ENCODE assay signal across 20 mouse cellular contexts in genomic region chr2:52321866-52322265, GRCm38 (mm10). TPM values are rescaled to one million over a fixed set of nuclear protein-coding genes. Genes with fewer than 3 reads are reported as not detected.
A peak's percentile ranks its signal among the peaks of the same experiment; 100 is the strongest.
DNase-seq lines count a peak whose midpoint lies in the region; ATAC-seq and TF ChIP-seq lines count a peak whose summit lies in the region.
"Had no signal": no experiment of that assay in that cellular context is flagged by ENCODE, and none has a peak within 500 bp of the region (broad histone marks: within the 10 kb centered on the region; RNA-seq: fewer than 3 reads in every experiment).

No protein-coding gene starts in this region.

- WGBS in heart, adult 2 months = 51% methylated on average over 3 of the region's 3 CpGs
- WGBS in limb, embryonic 13.5 days = 55% methylated on average over 3 of the region's 3 CpGs
- WGBS in limb, embryonic 10.5 days = 97% methylated on average over 3 of the region's 3 CpGs
- 55% methylated on average over 3 of the region's 3 CpGs for WGBS in limb, embryonic 14.5 days
- 89% methylated on average over 3 of the region's 3 CpGs for WGBS in midbrain, embryonic 15.5 days

- H3K27ac ChIP-seq in heart, adult 2 months = peak overlapping the region; percentile 26; the same call in 1 of the 2 replicates
- H3K27ac ChIP-seq in limb, embryonic 13.5 days = no peak overlapping the region
- H3K27ac ChIP-seq in limb, embryonic 10.5 days = no peak overlapping the region
- H3K27ac ChIP-seq in limb, embryonic 14.5 days (replicated peaks; ENCODE audit: low read depth, low read length) = no peak overlapping the region
- H3K27ac ChIP-seq in midbrain, embryonic 15.5 days = no peak overlapping the region
- H3K27ac ChIP-seq: embryonic facial prominence, embryonic 15.5 days; hindbrain, embryonic 12.5 days had no signal

- H3K9me3 ChIP-seq in limb, embryonic 13.5 days = no peaks in the 10 kb centered on the region
- no peaks in the 10 kb centered on the region for H3K9me3 ChIP-seq in limb, embryonic 10.5 days (replicated peaks)
- H3K9me3 ChIP-seq in limb, embryonic 14.5 days (ENCODE audit: control insufficient read depth, low read length) = no peaks in the 10 kb centered on the region
- no peaks in the 10 kb centered on the region for H3K9me3 ChIP-seq in midbrain, embryonic 15.5 days
- H3K9me3 ChIP-seq: embryonic facial prominence, embryonic 15.5 days; G1E; hindbrain, embryonic 12.5 days had no signal

- no peak overlapping the region for H3K4me3 ChIP-seq in heart, adult 2 months
- H3K4me3 ChIP-seq in limb, embryonic 13.5 days = no peak overlapping the region
- no peak overlapping the region for H3K4me3 ChIP-seq in limb, embryonic 10.5 days
- no peak overlapping the region for H3K4me3 ChIP-seq in limb, embryonic 14.5 days (replicated peaks; ENCODE audit: low read length)
- H3K4me3 ChIP-seq in midbrain, embryonic 15.5 days = no peak overlapping the region
- H3K4me3 ChIP-seq: embryonic facial prominence, embryonic 15.5 days; hindbrain, embryonic 12.5 days had no signal

- no peaks in the 10 kb centered on the region for H3K79me2 ChIP-seq in heart, adult 2 months (replicated peaks; ENCODE audit: control insufficient read depth, insufficient read depth, low read length)

- H3K4me2 ChIP-seq in limb, embryonic 13.5 days (replicated peaks) = no peak overlapping the region
- no peak overlapping the region for H3K4me2 ChIP-seq in limb, embryonic 14.5 days (replicated peaks; ENCODE audit: low read depth, low read length, severe bottlenecking)
- no peak overlapping the region for H3K4me2 ChIP-seq in midbrain, embryonic 15.5 days
- H3K4me2 ChIP-seq: embryonic facial prominence, embryonic 15.5 days; heart, embryonic 11.5 days; hindbrain, embryonic 12.5 days had no signal

- no peak for DNase-seq in heart, adult 2 months
- DNase-seq in heart, postnatal 25 days (ENCODE audit: low spot score) = no peak
- no peak for DNase-seq in limb, embryonic 10.5 days (ENCODE audit: low spot score)
- DNase-seq in limb, embryonic 14.5 days (ENCODE audit: low spot score) = peak; percentile 38
- DNase-seq in ovary, adult 18-20 months (ENCODE audit: low spot score) = no peak
- DNase-seq: adrenal gland, postnatal 14 days; cerebellum, adult 11-12 months; cerebellum, adult 9-10 months; cerebellum, postnatal 36 days; gastrocnemius, postnatal 25 days; heart, postnatal 4 days; kidney, adult 11 months had no signal

- no peak overlapping the region for H3K9ac ChIP-seq in heart, adult 2 months (ENCODE audit: low read depth, low read length)
- H3K9ac ChIP-seq in limb, embryonic 13.5 days = no peak overlapping the region
- no peak overlapping the region for H3K9ac ChIP-seq in limb, embryonic 14.5 days (ENCODE audit: low read depth, low read length, severe bottlenecking)
- no peak overlapping the region for H3K9ac ChIP-seq in midbrain, embryonic 15.5 days
- H3K9ac ChIP-seq: embryonic facial prominence, embryonic 15.5 days; hindbrain, embryonic 12.5 days had no signal

- TF ChIP-seq EP300 in heart, adult 2 months (IDR thresholded peaks at IDR 0.05; ENCODE audit: insufficient read depth, low read depth, low read length) = no peak

- intact Hi-C loops in heart, adult 2 months (cut with DNase I) = no loop called here
- intact Hi-C loops in heart, postnatal 25 days (cut with DNase I) = no loop called here

- H3K27me3 ChIP-seq in heart, adult 2 months (ENCODE audit: control insufficient read depth, insufficient read depth, low read length) = no peaks in the 10 kb centered on the region
- no peaks in the 10 kb centered on the region for H3K27me3 ChIP-seq in limb, embryonic 13.5 days
- no peaks in the 10 kb centered on the region for H3K27me3 ChIP-seq in limb, embryonic 10.5 days (ENCODE audit: low read depth, poor library complexity, severe bottlenecking)
- H3K27me3 ChIP-seq in limb, embryonic 14.5 days (ENCODE audit: control insufficient read depth, insufficient read depth, low read length) = no peaks in the 10 kb centered on the region
- H3K27me3 ChIP-seq in midbrain, embryonic 15.5 days (replicated peaks) = no peaks in the 10 kb centered on the region
- H3K27me3 ChIP-seq: embryonic facial prominence, embryonic 15.5 days; hindbrain, embryonic 12.5 days had no signal

- peaks cover 1% of the 10 kb centered on the region; the same call in 1 of the 2 replicates for H3K4me1 ChIP-seq in heart, adult 2 months (ENCODE audit: control insufficient read depth, insufficient read depth, low read length)
- H3K4me1 ChIP-seq in limb, embryonic 13.5 days = no peaks in the 10 kb centered on the region
- no peaks in the 10 kb centered on the region for H3K4me1 ChIP-seq in limb, embryonic 10.5 days
- no peaks in the 10 kb centered on the region for H3K4me1 ChIP-seq in limb, embryonic 14.5 days (ENCODE audit: control insufficient read depth, insufficient read depth, low read length)
- no peaks in the 10 kb centered on the region for H3K4me1 ChIP-seq in midbrain, embryonic 15.5 days
- H3K4me1 ChIP-seq: embryonic facial prominence, embryonic 15.5 days; hindbrain, embryonic 12.5 days had no signal

- no peaks in the 10 kb centered on the region; the same call in 1 of the 2 replicates for H3K36me3 ChIP-seq in heart, adult 2 months (ENCODE audit: control insufficient read depth, insufficient read depth, low read length)
- no peaks in the 10 kb centered on the region for H3K36me3 ChIP-seq in limb, embryonic 13.5 days
- H3K36me3 ChIP-seq in limb, embryonic 10.5 days = no peaks in the 10 kb centered on the region
- no peaks in the 10 kb centered on the region; the same call in 1 of the 2 replicates for H3K36me3 ChIP-seq in limb, embryonic 14.5 days (ENCODE audit: control insufficient read depth, insufficient read depth, low read length)
- no peaks in the 10 kb centered on the region for H3K36me3 ChIP-seq in midbrain, embryonic 15.5 days (replicated peaks)
- H3K36me3 ChIP-seq: embryonic facial prominence, embryonic 15.5 days; G1E; hindbrain, embryonic 12.5 days had no signal

- peak; percentile 78 for ATAC-seq in limb, embryonic 13.5 days (ENCODE audit: low FRiP score, low read depth)
- ATAC-seq in limb, embryonic 14.5 days (ENCODE audit: low FRiP score, low read depth) = peak; percentile 66; the same call in 1 of the 2 replicates
- ATAC-seq in midbrain, embryonic 15.5 days (replicated peaks) = no peak
- ATAC-seq: forebrain, embryonic 16.5 days; hindbrain, embryonic 16.5 days had no signal

- TF ChIP-seq CTCF in heart, adult 2 months (IDR thresholded peaks at IDR 0.05) = no peak

- no peak for TF ChIP-seq POLR2A in heart, adult 2 months (IDR thresholded peaks at IDR 0.05; ENCODE audit: insufficient read depth, low read depth, low read length)
- no peak for TF ChIP-seq POLR2A in limb, embryonic 14.5 days (IDR thresholded peaks at IDR 0.05; ENCODE audit: borderline replicate concordance, extremely low read depth, insufficient read depth, insufficient read length)

RNA-seq across cellular contexts. Expression of gene Neb, which starts 56.4 kb away (rescaled TPM):
- 10 to 100 TPM in 1 of 2 experiments, 1 to 10 TPM in 1; 7.6 to 10.2 TPM for total RNA-seq in heart, adult 2 months (2021)
- 1.0 and 3.2 TPM in 2 replicates for polyA plus RNA-seq in heart, adult 2 months (2012; rRNA removed)
- 1 to 10 TPM; 4.8 to 5.2 TPM for total RNA-seq in heart, postnatal 25 days (2021)
- polyA plus RNA-seq in limb, embryonic 13.5 days (2015; fragmentation: Nextera tagmentation; extraction: Ambion mirVana) = 101 and 102 TPM in 2 replicates
- polyA plus RNA-seq in limb, embryonic 10.5 days (2016; fragmentation: Nextera tagmentation; extraction: Ambion mirVana) = 0.49 and 1.8 TPM in 2 replicates
- 36.4 and 51.8 TPM in 2 replicates for polyA plus RNA-seq in limb, embryonic 14.5 days (2012; rRNA removed)
- polyA plus RNA-seq in limb, embryonic 14.5 days (2014; fragmentation: Nextera tagmentation; extraction: Ambion mirVana) = 98.8 and 126 TPM in 2 replicates
- polyA plus RNA-seq in midbrain, embryonic 15.5 days (2015; fragmentation: Nextera tagmentation; extraction: Ambion mirVana) = 0.65 and 0.72 TPM in 2 replicates
